Mouse (Mus musculus) MEL (cell line): ENCODE measurements at regions not wholly inside any gene's neighbourhood (a gene's known extent, or its start where the extent isn't known, plus 50 kb on each side); places are given as distances from the start of the nearest gene placed in this dataset.

ENCODE experiments used
- DNase-seq: peaks from one replicate; pipeline ENCODE4 v3.0.0; 2011; ENCODE audit warnings: low read depth, low spot score
- H3K27ac ChIP-seq: 2 replicates; pipeline ENCODE4 v1.5.1; 2012; ENCODE audit warnings: low read depth, mild to moderate bottlenecking, control low read depth, low read length, moderate library complexity; ENCODE audit not compliant: control insufficient read depth
- H3K27me3 ChIP-seq, 2 experiments: fragments of 150-350 bp in 1 of 2; sonication (generic) in 1 of 2; 2 replicates each; pipeline ENCODE4 v1.6.1; 2012; ENCODE audit warnings: low read length in 2 of 2, mild to moderate bottlenecking in 2 of 2, improper control_type of control experiment in 1 of 2, moderate library complexity in 1 of 2; ENCODE audit not compliant: insufficient read depth in 2 of 2, control insufficient read depth in 1 of 2
- H3K36me3 ChIP-seq, 2 experiments: 2 replicates each; pipeline ENCODE4 v1.6.1; 2012 to 2014; ENCODE audit warnings: low read length in 2 of 2, improper control_type of control experiment in 1 of 2, inconsistent platforms in 1 of 2, mild to moderate bottlenecking in 1 of 2; ENCODE audit not compliant: insufficient read depth in 2 of 2, control insufficient read depth in 1 of 2
- H3K4me1 ChIP-seq, 2 experiments: fragments of 150-350 bp in 1 of 2; sonication (generic) in 1 of 2; 2 replicates each; pipeline ENCODE4 v1.6.1; 2012; ENCODE audit warnings: low read length in 2 of 2, improper control_type of control experiment in 1 of 2, mild to moderate bottlenecking in 1 of 2; ENCODE audit not compliant: insufficient read depth in 2 of 2, control insufficient read depth in 1 of 2
- H3K4me3 ChIP-seq, 2 experiments: fragments of 150-350 bp in 1 of 2; sonication (generic) in 1 of 2; 2 replicates each; pipeline ENCODE4 v1.5.1; 2012; ENCODE audit warnings: low read depth in 2 of 2, low read length in 2 of 2, mild to moderate bottlenecking in 2 of 2, moderate library complexity in 2 of 2, control low read depth in 1 of 2, improper control_type of control experiment in 1 of 2; ENCODE audit not compliant: control insufficient read depth in 1 of 2, insufficient read depth in 1 of 2
- H3K79me2 ChIP-seq: 2 replicates; pipeline ENCODE4 v1.6.1; 2012; ENCODE audit warnings: mild to moderate bottlenecking, low read length, moderate library complexity; ENCODE audit not compliant: control insufficient read depth, poor library complexity, insufficient read depth
- H3K9ac ChIP-seq: 2 replicates; pipeline ENCODE4 v1.6.1; 2012; ENCODE audit warnings: low read depth, mild to moderate bottlenecking, control low read depth, low read length, moderate library complexity; ENCODE audit not compliant: control insufficient read depth, poor library complexity, severe bottlenecking
- H3K9me3 ChIP-seq: fragments of 150-350 bp; sonication (generic); replicated peaks from 2 replicates; pipeline ENCODE4 v1.6.1; 2012; ENCODE audit warnings: mild to moderate bottlenecking, low read length, improper control_type of control experiment, moderate library complexity; ENCODE audit not compliant: insufficient read depth
- CHD1 ChIP-seq: IDR thresholded peaks from 2 replicates; pipeline ENCODE4 v1.6.1; 2012; ENCODE audit warnings: low read depth, mild to moderate bottlenecking, inconsistent platforms, low read length, improper control_type of control experiment
- CHD2 ChIP-seq: IDR thresholded peaks from 2 replicates; pipeline ENCODE4 v1.6.1; 2011; ENCODE audit warnings: low read length, improper control_type of control experiment
- CTCF ChIP-seq, 3 experiments: IDR thresholded peaks in 2 of 3; conservative IDR thresholded peaks in 1 of 3; 2 replicates each; pipeline ENCODE4 v1.5.1; 2011 to 2012; ENCODE audit warnings: low read length in 3 of 3, low read depth in 2 of 3, mild to moderate bottlenecking in 2 of 3, improper control_type of control experiment in 1 of 3, inconsistent platforms in 1 of 3, mixed read lengths in 1 of 3, moderate library complexity in 1 of 3; ENCODE audit not compliant: control insufficient read depth in 1 of 3, insufficient read depth in 1 of 3, poor library complexity in 1 of 3, severe bottlenecking in 1 of 3
- ELF1 ChIP-seq: IDR thresholded peaks from 2 replicates; pipeline ENCODE4 v1.6.1; 2014; ENCODE audit warnings: low read depth, mild to moderate bottlenecking, inconsistent platforms, low read length, improper control_type of control experiment, moderate library complexity
- EP300 ChIP-seq, 2 experiments: IDR thresholded peaks; 2 replicates each; pipeline ENCODE4 v1.6.1; 2011; ENCODE audit warnings: improper control_type of control experiment in 2 of 2, low read length in 2 of 2, low read depth in 1 of 2, mild to moderate bottlenecking in 1 of 2
- GABPA ChIP-seq: IDR thresholded peaks from 2 replicates; pipeline ENCODE4 v1.6.1; 2012; ENCODE audit warnings: low read depth, mild to moderate bottlenecking, inconsistent platforms, low read length, improper control_type of control experiment, moderate library complexity
- GATA1 ChIP-seq: IDR thresholded peaks from 2 replicates; pipeline ENCODE4 v1.6.1; 2011; ENCODE audit warnings: low read depth, low read length, improper control_type of control experiment
- HCFC1 ChIP-seq: IDR thresholded peaks from 2 replicates; pipeline ENCODE4 v1.6.1; 2012; ENCODE audit warnings: low read depth, mild to moderate bottlenecking, inconsistent platforms, low read length, improper control_type of control experiment, moderate library complexity
- KAT2A ChIP-seq: conservative IDR thresholded peaks from 2 replicates; pipeline ENCODE4 v1.6.1; 2012; ENCODE audit warnings: low read depth, low read length, improper control_type of control experiment, inconsistent platforms
- MAFK ChIP-seq: IDR thresholded peaks from 2 replicates; pipeline ENCODE4 v1.6.1; 2011; ENCODE audit warnings: low read depth, mild to moderate bottlenecking, low read length, improper control_type of control experiment, borderline replicate concordance
- MAX ChIP-seq: IDR thresholded peaks from 2 replicates; pipeline ENCODE4 v1.6.1; 2011; ENCODE audit warnings: low read length, improper control_type of control experiment
- MXI1 ChIP-seq: IDR thresholded peaks from 2 replicates; pipeline ENCODE4 v1.6.1; 2011; ENCODE audit warnings: mild to moderate bottlenecking, low read depth, low read length, improper control_type of control experiment
- NELFE ChIP-seq: IDR thresholded peaks from 2 replicates; pipeline ENCODE4 v1.6.1; 2011; ENCODE audit warnings: low read depth, low read length, improper control_type of control experiment
- NRF1 ChIP-seq: IDR thresholded peaks from 2 replicates; pipeline ENCODE4 v1.6.1; 2014; ENCODE audit warnings: low read depth, mild to moderate bottlenecking, inconsistent platforms, low read length, improper control_type of control experiment, moderate library complexity; ENCODE audit not compliant: poor library complexity, insufficient read depth, severe bottlenecking
- POLR2A ChIP-seq, 2 experiments: IDR thresholded peaks; 2 replicates each; pipeline ENCODE4 v1.6.1; 2011 to 2012; ENCODE audit warnings: low read length in 2 of 2, mild to moderate bottlenecking in 2 of 2, control low read depth in 1 of 2, improper control_type of control experiment in 1 of 2, low read depth in 1 of 2, moderate library complexity in 1 of 2; ENCODE audit not compliant: control insufficient read depth in 1 of 2, insufficient read depth in 1 of 2, poor library complexity in 1 of 2
- POLR2AphosphoS2 ChIP-seq: IDR thresholded peaks from 2 replicates; pipeline ENCODE4 v1.6.1; 2011; ENCODE audit warnings: low read length, improper control_type of control experiment
- POLR2AphosphoS5 ChIP-seq: IDR thresholded peaks from 2 replicates; pipeline ENCODE4 v1.6.1; 2012; ENCODE audit warnings: low read depth, borderline replicate concordance, mild to moderate bottlenecking, inconsistent platforms, low read length, moderate library complexity, mixed read lengths
- RAD21 ChIP-seq: IDR thresholded peaks from 2 replicates; pipeline ENCODE4 v1.6.1; 2011; ENCODE audit warnings: mild to moderate bottlenecking, low read depth, low read length, improper control_type of control experiment
- RCOR1 ChIP-seq: IDR thresholded peaks from 2 replicates; pipeline ENCODE4 v1.6.1; 2012; ENCODE audit warnings: low read depth, mild to moderate bottlenecking, inconsistent platforms, low read length, improper control_type of control experiment
- SIN3A ChIP-seq: IDR thresholded peaks from 2 replicates; pipeline ENCODE4 v1.6.1; 2012; ENCODE audit warnings: low read length, improper control_type of control experiment, inconsistent platforms
- TBP ChIP-seq: IDR thresholded peaks from 2 replicates; pipeline ENCODE4 v1.8.0; 2011; ENCODE audit warnings: low read depth, low read length, improper control_type of control experiment
- TCF12 ChIP-seq: IDR thresholded peaks from 2 replicates; pipeline ENCODE4 v1.6.1; 2014; ENCODE audit warnings: low read depth, mild to moderate bottlenecking, inconsistent platforms, low read length, improper control_type of control experiment, moderate library complexity
- UBTF ChIP-seq: IDR thresholded peaks from 2 replicates; pipeline ENCODE4 v1.6.1; 2012; ENCODE audit warnings: low read depth, mild to moderate bottlenecking, inconsistent platforms, low read length, improper control_type of control experiment, moderate library complexity, borderline replicate concordance; ENCODE audit not compliant: insufficient read depth
- USF1 ChIP-seq: IDR thresholded peaks from 2 replicates; pipeline ENCODE4 v1.6.1; 2014; ENCODE audit warnings: low read depth, mild to moderate bottlenecking, inconsistent platforms, low read length, improper control_type of control experiment, moderate library complexity
- USF2 ChIP-seq, 2 experiments: IDR thresholded peaks; 2 replicates each; pipeline ENCODE4 v1.6.1; 2011 to 2012; ENCODE audit warnings: improper control_type of control experiment in 2 of 2, low read length in 2 of 2, borderline replicate concordance in 1 of 2, inconsistent platforms in 1 of 2, low read depth in 1 of 2, mild to moderate bottlenecking in 1 of 2; ENCODE audit not compliant: insufficient read depth in 1 of 2
- ZC3H11A ChIP-seq: IDR thresholded peaks from 2 replicates; pipeline ENCODE4 v1.6.1; 2012; ENCODE audit warnings: low read depth, mild to moderate bottlenecking, inconsistent platforms, low read length, improper control_type of control experiment
- ZKSCAN1 ChIP-seq: IDR thresholded peaks from 2 replicates; pipeline ENCODE4 v1.6.1; 2012; ENCODE audit warnings: low read depth, mild to moderate bottlenecking, inconsistent platforms, low read length, improper control_type of control experiment, moderate library complexity
- ZNF384 ChIP-seq: IDR thresholded peaks from 2 replicates; pipeline ENCODE4 v1.6.1; 2012; ENCODE audit warnings: low read depth, mild to moderate bottlenecking, inconsistent platforms, low read length, improper control_type of control experiment

GRCm38 (mm10) chr4:143055371-143055770 is 157.4 kb downstream of the Prdm2 start:
- no peak overlapping the region for H3K4me3 ChIP-seq
- no peak for DNase-seq
- no peaks in the 10 kb centered on the region for H3K36me3 ChIP-seq
- H3K27me3 ChIP-seq = no peaks in the 10 kb centered on the region
- no peak overlapping the region for H3K27ac ChIP-seq
- no peaks in the 10 kb centered on the region for H3K4me1 ChIP-seq
- TF ChIP-seq SIN3A (no peak), ZC3H11A (no peak), CHD1 (no peak), MAFK (no peak), UBTF (no peak), GATA1 (no peak), RAD21 (no peak), CHD2 (no peak), POLR2AphosphoS5 (no peak), KAT2A (no peak), USF1 (no peak), ELF1 (no peak), MXI1 (no peak), NELFE (no peak)
- TF ChIP-seq, all 39 proteins: peak for 0
- Histone ChIP-seq H3K9me3 (no peaks in the 10 kb centered on the region), H3K79me2 (no peaks in the 10 kb centered on the region), H3K9ac (no peak overlapping the region)

- no peaks in the 10 kb centered on the region for H3K4me1 ChIP-seq
- DNase-seq = no peak
- TF ChIP-seq ZNF384 = no peak
- TF ChIP-seq UBTF = no peak
- no peak for TF ChIP-seq USF2 (IDR thresholded peaks at IDR 0.05; ENCODE audit: borderline replicate concordance in 1 of 2, insufficient read depth in 1 of 2, low read depth in 1 of 2, low read length in 2 of 2)
Observed at GRCm38 (mm10) chr4:143053029-143053428, 159.8 kb downstream of the Prdm2 start.

GRCm38 (mm10) chr4:143051205-143051604 is 161.6 kb downstream of the Prdm2 start:
- no peaks in the 10 kb centered on the region for H3K27me3 ChIP-seq
- H3K79me2 ChIP-seq = no peaks in the 10 kb centered on the region
- H3K36me3 ChIP-seq = no peaks in the 10 kb centered on the region
- no peak overlapping the region for H3K27ac ChIP-seq
- H3K9ac ChIP-seq = no peak overlapping the region
- no peak for DNase-seq
- no peaks in the 10 kb centered on the region for H3K9me3 ChIP-seq
- H3K4me1 ChIP-seq = no peaks in the 10 kb centered on the region
- no peak overlapping the region for H3K4me3 ChIP-seq
- no peak for TF ChIP-seq EP300 (IDR thresholded peaks at IDR 0.05; ENCODE audit: low read depth in 1 of 2, low read length in 2 of 2)
- no peak for TF ChIP-seq CTCF (IDR thresholded peaks at IDR 0.05 in 2 of 3, conservative IDR thresholded peaks at IDR 0.05 in 1 of 3; ENCODE audit: control insufficient read depth in 1 of 3, insufficient read depth in 1 of 3, low read depth in 2 of 3, low read length in 3 of 3, poor library complexity in 1 of 3, severe bottlenecking in 1 of 3)
- no peak for TF ChIP-seq POLR2A (IDR thresholded peaks at IDR 0.05; ENCODE audit: control insufficient read depth in 1 of 2, insufficient read depth in 1 of 2, low read depth in 1 of 2, low read length in 2 of 2, poor library complexity in 1 of 2)
- TF ChIP-seq TBP = no peak
- TF ChIP-seq RCOR1 = no peak
- TF ChIP-seq USF1 = no peak
- no peak for TF ChIP-seq HCFC1
- no peak for TF ChIP-seq MAX
- TF ChIP-seq TCF12 = no peak
- no peak for TF ChIP-seq POLR2AphosphoS5
- TF ChIP-seq ZKSCAN1 = no peak
- TF ChIP-seq GABPA = no peak
- no peak for TF ChIP-seq USF2 (IDR thresholded peaks at IDR 0.05; ENCODE audit: borderline replicate concordance in 1 of 2, insufficient read depth in 1 of 2, low read depth in 1 of 2, low read length in 2 of 2)
- TF ChIP-seq NRF1 = no peak
- TF ChIP-seq POLR2AphosphoS2 = no peak
- TF ChIP-seq MAFK = no peak

More at GRCm38 (mm10) chr4:143053029-143053428, 159.8 kb downstream of the Prdm2 start:
- H3K9ac ChIP-seq = no peak overlapping the region
- H3K9me3 ChIP-seq = no peaks in the 10 kb centered on the region
- no peaks in the 10 kb centered on the region for H3K36me3 ChIP-seq
- no peak overlapping the region for H3K27ac ChIP-seq
- no peaks in the 10 kb centered on the region for H3K79me2 ChIP-seq
- H3K4me3 ChIP-seq = no peak overlapping the region
- no peaks in the 10 kb centered on the region for H3K27me3 ChIP-seq
